Mouse (Mus musculus) spleen, postnatal 14 days (tissue): Measurements from ENCODE around the gene 2810004N23Rik.
"Not testable (repeated sequence)": the region's sequence is repeated elsewhere in the genome, so short reads cannot be mapped to it uniquely, and the experiment has no call there.

ENCODE experiments used
- DNase-seq, 2 experiments: peaks; one replicate each; pipeline ENCODE4 v3.0.0; 2021 to 2022; ENCODE audit warnings: low spot score in 2 of 2

The 2810004N23Rik gene

GRCm38 (mm10) chr8:124866669-124867068, 3.7 kb upstream of the 2810004N23Rik start:
- DNase-seq: no peak

GRCm38 (mm10) chr8:124863729-124864128, 809 bp upstream of the 2810004N23Rik start:
- no peak for DNase-seq

- no peak for DNase-seq
Measured at GRCm38 (mm10) chr8:124863163-124863677, 300 bp upstream of the 2810004N23Rik start.

- DNase-seq: no peak
Measured at GRCm38 (mm10) chr8:124860188-124860587, 2.7 kb downstream of the 2810004N23Rik start.

GRCm38 (mm10) chr8:124859466-124859865, 3.5 kb downstream of the 2810004N23Rik start:
- peak in 1 of 2 experiments; percentile 10 for DNase-seq

- DNase-seq: no peak
Measured at GRCm38 (mm10) chr8:124853511-124853910, 9.4 kb downstream of the 2810004N23Rik start.

- DNase-seq: no peak
Measured at GRCm38 (mm10) chr8:124845573-124845972, 17.3 kb downstream of the 2810004N23Rik start.

- no peak for DNase-seq
Measured at GRCm38 (mm10) chr8:124845131-124845530, 17.8 kb downstream of the 2810004N23Rik start.

GRCm38 (mm10) chr8:124842929-124843328, 20.0 kb downstream of the 2810004N23Rik start:
- not testable (repeated sequence) for DNase-seq

GRCm38 (mm10) chr8:124841775-124842174, 21.1 kb downstream of the 2810004N23Rik start:
- no peak for DNase-seq

GRCm38 (mm10) chr8:124840900-124841299, 22.0 kb downstream of the 2810004N23Rik start:
- no peak for DNase-seq

- DNase-seq: no peak
Measured at GRCm38 (mm10) chr8:124839371-124839770, 23.5 kb downstream of the 2810004N23Rik start.

- no peak for DNase-seq
Measured at GRCm38 (mm10) chr8:124837956-124838355, 25.0 kb downstream of the 2810004N23Rik start.

GRCm38 (mm10) chr8:124836907-124837306, 26.0 kb downstream of the 2810004N23Rik start:
- DNase-seq: no peak

GRCm38 (mm10) chr8:124836273-124836672, 26.6 kb downstream of the 2810004N23Rik start:
- DNase-seq: no peak

- no peak for DNase-seq
Measured at GRCm38 (mm10) chr8:124835848-124836247, 27.1 kb downstream of the 2810004N23Rik start.

- DNase-seq: no peak
Measured at GRCm38 (mm10) chr8:124833430-124834205, 29.3 kb downstream of the 2810004N23Rik start.

- DNase-seq: no peak
Measured at GRCm38 (mm10) chr8:124831941-124832340, 31.0 kb downstream of the 2810004N23Rik start.

- DNase-seq: no peak
Measured at GRCm38 (mm10) chr8:124831531-124831930, 31.4 kb downstream of the 2810004N23Rik start.

GRCm38 (mm10) chr8:124830050-124830449, 32.9 kb downstream of the 2810004N23Rik start:
- DNase-seq: no peak

GRCm38 (mm10) chr8:124828561-124829240, 34.2 kb downstream of the 2810004N23Rik start:
- no peak for DNase-seq

- DNase-seq: peak in 1 of 2 experiments; percentile 35
Measured at GRCm38 (mm10) chr8:124827387-124827786, 35.5 kb downstream of the 2810004N23Rik start.

- no peak for DNase-seq
Measured at GRCm38 (mm10) chr8:124826658-124827057, 36.3 kb downstream of the 2810004N23Rik start.
